Mouse (Mus musculus): ENCODE measurements around the gene Slc41a3. TPM values are rescaled to one million over a fixed set of nuclear protein-coding genes. Genes with fewer than 3 reads are reported as not detected.

The Slc41a3 gene
- total RNA-seq, 1 experiment from 2014 or later, result 15.7 TPM

GRCm38 (mm10) chr6:90659913-90660312, 55.4 kb downstream of the Slc41a3 start:
- no peak for ATAC-seq (replicated peaks; ENCODE audit: insufficient number of reproducible peaks, low FRiP score, low TSS enrichment, poor library complexity, severe bottlenecking)

GRCm38 (mm10) chr6:90660398-90661028, 56.0 kb downstream of the Slc41a3 start:
- no peak for ATAC-seq (replicated peaks; ENCODE audit: insufficient number of reproducible peaks, low FRiP score, low TSS enrichment, poor library complexity, severe bottlenecking)

DNA sequence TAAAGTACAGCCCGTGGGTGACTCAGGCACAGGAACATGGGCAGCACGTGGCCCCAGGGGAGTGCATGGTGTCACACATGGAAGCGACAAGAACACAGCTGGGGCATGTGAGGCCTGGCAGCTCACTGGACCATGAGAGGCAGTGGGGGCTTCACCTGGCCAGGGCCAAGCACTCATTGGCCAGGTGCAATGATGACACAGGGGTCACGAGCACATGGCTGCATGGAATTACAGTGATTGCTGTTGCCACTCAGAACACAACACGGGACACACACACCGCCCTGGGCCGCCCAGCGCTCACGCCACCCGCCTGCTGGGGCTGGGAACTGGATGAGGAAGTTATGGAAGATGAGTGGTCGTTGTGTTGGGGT, 56.5 kb downstream of the Slc41a3 start:
- no peak for ATAC-seq (replicated peaks; ENCODE audit: insufficient number of reproducible peaks, low FRiP score, low TSS enrichment, poor library complexity, severe bottlenecking)

DNA sequence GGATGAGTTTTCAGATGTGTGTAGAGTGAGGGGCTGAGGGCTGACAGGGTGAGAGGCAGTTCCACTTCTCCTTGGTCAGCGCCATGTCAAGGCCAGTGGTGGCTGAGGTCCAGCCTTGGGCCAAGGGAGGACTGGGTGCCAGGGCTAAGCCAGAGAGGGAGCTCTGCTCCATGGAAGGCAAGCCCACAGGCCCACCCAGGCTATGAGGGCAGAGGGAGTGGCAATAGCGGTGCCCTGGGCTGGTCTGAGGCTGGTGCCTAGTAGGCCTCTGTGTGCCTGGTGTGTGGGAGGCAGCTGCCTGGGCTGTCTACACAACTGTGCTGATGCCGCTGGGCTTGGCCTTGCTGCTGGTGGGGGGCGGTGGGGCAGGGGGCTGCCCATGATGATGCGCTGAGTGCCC, 57.6 kb downstream of the Slc41a3 start:
- no peak for ATAC-seq (replicated peaks; ENCODE audit: insufficient number of reproducible peaks, low FRiP score, low TSS enrichment, poor library complexity, severe bottlenecking)

DNA sequence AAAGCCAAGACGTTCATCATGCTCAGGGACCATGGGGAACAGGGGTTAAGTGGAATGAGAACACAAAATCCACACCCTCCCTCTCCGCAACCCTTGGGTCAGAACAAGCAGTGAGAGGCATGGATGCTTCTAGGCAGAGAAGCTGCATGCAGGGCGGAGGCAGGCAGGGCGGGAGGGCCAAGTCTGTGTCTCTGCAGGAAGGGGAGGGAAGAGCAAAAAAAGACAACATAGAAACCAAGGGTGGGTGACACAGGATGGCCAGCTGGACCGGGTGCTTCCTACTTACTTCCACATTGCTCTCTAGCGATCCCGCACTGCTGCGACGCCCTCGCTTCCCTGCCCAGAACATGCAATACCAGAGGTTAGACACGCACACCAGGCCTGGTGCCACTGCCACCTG, 59.2 kb downstream of the Slc41a3 start:
- ATAC-seq (replicated peaks; ENCODE audit: insufficient number of reproducible peaks, low FRiP score, low TSS enrichment, poor library complexity, severe bottlenecking), result no peak

DNA sequence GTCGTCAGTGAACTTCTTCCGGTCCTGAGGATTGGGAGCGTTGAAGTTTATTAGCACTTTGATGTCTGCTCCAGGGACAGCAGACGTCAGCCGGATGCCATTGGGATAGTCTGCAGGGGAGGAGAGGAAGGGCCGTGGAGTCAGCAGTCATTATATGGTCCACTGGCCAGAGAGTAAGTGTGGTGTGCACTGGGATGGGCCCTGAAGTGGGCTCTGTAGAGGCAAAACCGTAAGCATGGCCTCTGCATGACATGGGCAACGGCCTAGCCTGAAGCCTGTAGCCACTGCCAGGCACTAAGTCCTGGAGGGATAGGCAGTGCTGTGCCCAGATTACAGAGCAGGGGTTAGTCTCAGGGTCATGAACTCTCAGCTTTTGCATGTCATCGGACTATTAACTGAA, 64.2 kb downstream of the Slc41a3 start:
- ATAC-seq (replicated peaks; ENCODE audit: insufficient number of reproducible peaks, low FRiP score, low TSS enrichment, poor library complexity, severe bottlenecking), result no peak

DNA sequence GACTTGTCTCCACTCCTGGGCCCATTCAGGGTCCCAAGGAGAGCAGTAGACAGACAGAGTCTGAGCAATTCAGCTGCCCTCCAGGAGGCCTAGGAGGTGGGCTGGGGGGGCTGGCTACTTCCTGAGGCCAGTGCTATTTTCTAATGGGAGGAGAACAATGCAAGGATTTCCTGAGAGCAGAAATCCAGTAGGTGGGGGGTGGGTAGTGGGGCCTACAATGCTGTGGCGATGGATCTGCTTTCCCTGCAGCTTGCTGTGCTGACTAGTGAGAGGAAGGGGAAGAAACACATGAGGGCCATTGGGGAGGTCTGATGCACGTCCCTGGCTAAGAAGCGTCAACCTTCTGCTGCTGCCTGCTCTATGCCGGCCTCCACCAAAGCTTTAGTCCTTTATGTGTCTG, 74.2 kb downstream of the Slc41a3 start:
- no peak for ATAC-seq (replicated peaks; ENCODE audit: insufficient number of reproducible peaks, low FRiP score, low TSS enrichment, poor library complexity, severe bottlenecking)

GRCm38 (mm10) chr6:90680401-90680800, 75.9 kb downstream of the Slc41a3 start:
- ATAC-seq (replicated peaks; ENCODE audit: insufficient number of reproducible peaks, low FRiP score, low TSS enrichment, poor library complexity, severe bottlenecking), result no peak

GRCm38 (mm10) chr6:90683831-90684532, 79.5 kb downstream of the Slc41a3 start:
- ATAC-seq (replicated peaks; ENCODE audit: insufficient number of reproducible peaks, low FRiP score, low TSS enrichment, poor library complexity, severe bottlenecking), result no peak

DNA sequence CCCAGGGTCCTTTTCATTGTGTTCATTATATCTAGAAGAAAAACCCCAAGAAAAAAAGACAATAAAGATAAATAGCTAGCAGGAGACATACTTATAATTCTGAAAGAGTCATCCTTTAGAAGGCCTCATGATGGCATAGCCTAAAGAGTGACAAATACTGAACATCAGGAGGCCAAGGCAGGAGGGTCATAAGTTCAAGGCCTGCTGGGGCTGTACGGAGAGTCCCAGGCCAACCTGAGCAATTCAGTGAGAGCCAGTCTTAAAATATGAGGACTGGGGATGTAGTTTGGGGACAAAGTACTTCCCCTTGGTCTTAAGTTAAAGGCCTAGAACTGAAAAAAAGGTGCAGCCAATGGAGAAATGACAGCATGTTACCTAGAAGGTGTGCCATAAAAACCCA, 82.3 kb downstream of the Slc41a3 start:
- ATAC-seq (replicated peaks; ENCODE audit: insufficient number of reproducible peaks, low FRiP score, low TSS enrichment, poor library complexity, severe bottlenecking), result no peak

DNA sequence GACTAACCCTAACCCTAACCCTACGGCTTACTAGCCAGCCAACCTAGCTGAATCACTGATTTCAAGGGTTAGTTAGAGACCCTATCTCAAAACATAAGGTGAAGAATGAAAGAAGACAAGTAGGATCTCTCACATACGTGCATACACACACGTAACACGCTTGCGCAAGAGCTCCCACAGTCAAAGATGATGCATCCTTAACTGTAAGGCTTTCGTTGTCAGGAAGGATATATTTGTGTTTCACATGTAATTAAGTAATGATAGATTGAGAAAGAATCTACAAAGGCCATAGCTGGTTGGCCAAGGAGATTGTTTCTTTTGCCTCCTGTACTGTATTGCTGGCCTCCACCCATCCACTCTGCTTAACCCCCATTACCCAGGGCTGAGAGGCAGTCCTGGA, 83.5 kb downstream of the Slc41a3 start:
- no peak for ATAC-seq (replicated peaks; ENCODE audit: insufficient number of reproducible peaks, low FRiP score, low TSS enrichment, poor library complexity, severe bottlenecking)

DNA sequence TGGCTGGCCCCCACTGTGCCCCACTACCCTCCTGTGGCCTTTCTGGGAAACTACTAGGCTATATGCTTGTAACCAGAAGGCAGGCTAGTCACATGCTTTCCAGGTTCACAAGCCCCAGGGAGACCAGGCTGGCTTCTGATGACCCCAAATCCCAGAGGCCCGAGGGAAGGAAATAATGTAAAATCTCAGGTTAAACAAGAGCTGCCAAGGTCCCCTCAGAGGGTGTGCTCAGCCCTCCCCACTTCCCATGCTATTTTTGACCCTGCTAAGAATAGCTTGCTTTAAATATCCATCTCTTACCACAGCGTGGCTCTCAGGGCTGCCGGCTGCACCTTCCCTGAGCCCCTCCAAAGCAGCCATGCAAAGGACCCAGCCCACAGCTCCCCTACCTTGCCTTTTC, 84.2 kb downstream of the Slc41a3 start:
- no peak for ATAC-seq (replicated peaks; ENCODE audit: insufficient number of reproducible peaks, low FRiP score, low TSS enrichment, poor library complexity, severe bottlenecking)

- no peak for ATAC-seq (replicated peaks; ENCODE audit: insufficient number of reproducible peaks, low FRiP score, low TSS enrichment, poor library complexity, severe bottlenecking)
Measured at GRCm38 (mm10) chr6:90689500-90689899, 85.0 kb downstream of the Slc41a3 start.

GRCm38 (mm10) chr6:90691935-90692334, 87.4 kb downstream of the Slc41a3 start:
- ATAC-seq (replicated peaks; ENCODE audit: insufficient number of reproducible peaks, low FRiP score, low TSS enrichment, poor library complexity, severe bottlenecking), result no peak

GRCm38 (mm10) chr6:90692404-90692803, 87.9 kb downstream of the Slc41a3 start:
- no peak for ATAC-seq (replicated peaks; ENCODE audit: insufficient number of reproducible peaks, low FRiP score, low TSS enrichment, poor library complexity, severe bottlenecking)

DNA sequence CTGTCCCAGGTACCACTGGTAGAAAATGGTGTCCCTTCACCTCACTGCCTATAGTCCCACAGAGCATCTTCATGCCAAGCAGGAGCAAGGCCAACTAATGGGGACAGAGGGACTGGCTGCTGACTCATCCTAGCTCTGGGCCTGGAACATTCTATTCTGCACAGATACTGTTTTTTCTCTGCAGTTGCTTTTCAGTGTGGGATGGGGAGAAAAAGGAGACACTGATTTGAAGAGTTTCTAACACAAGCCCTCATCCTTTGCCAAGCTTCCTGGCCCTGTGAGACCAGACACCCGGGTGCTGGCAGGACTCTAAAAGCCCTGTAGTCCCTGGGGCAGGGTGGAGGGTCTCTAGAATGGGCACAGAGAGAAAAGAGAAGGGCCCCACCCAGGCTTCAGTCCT, 91.2 kb downstream of the Slc41a3 start:
- no peak for ATAC-seq (replicated peaks; ENCODE audit: insufficient number of reproducible peaks, low FRiP score, low TSS enrichment, poor library complexity, severe bottlenecking)

Other genes with a start within 250 kb of the Slc41a3 start
- gene Zxdc, start 235.2 kb upstream of the Slc41a3 start, total RNA-seq (2017), result 7.6 to 13.6 TPM (median 9.1 TPM) in 3 replicates
- gene Cfap100, start 175.9 kb upstream of the Slc41a3 start, total RNA-seq (2017), result not detected in 3 replicates
- not detected in 3 replicates for gene Klf15, start 142.1 kb upstream of the Slc41a3 start, total RNA-seq (2017)
- gene Aldh1l1, start 118.3 kb upstream of the Slc41a3 start, total RNA-seq (2017), result 0.68 to 2.9 TPM in 2 of 3 replicates, not detected in the other